Mouse (Mus musculus): ENCODE measurements at regions not wholly inside any gene's neighbourhood (a gene's known extent, or its start where the extent isn't known, plus 50 kb on each side); places are given as distances from the start of the nearest gene placed in this dataset.
"Not testable (repeated sequence)": the region's sequence is repeated elsewhere in the genome, so short reads cannot be mapped to it uniquely, and the experiment has no call there.

DNA sequence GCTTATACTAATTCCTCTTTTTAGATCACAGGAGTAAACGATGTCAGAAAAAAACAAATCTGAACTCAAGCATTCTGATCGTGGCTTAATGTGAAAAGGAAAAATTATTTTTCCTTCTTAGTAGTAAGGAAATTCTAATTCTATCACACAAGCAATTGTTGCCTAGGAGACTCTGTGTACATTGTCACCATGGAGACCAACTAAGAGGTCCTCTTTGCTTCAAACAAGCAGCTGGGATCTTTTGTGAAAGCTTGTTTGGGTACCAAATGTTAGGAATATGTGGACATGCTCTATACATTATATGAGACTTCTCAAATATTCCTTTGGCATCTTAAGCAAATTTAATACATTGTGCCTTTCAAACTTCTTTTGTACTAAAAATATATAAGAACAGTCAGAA is 345.9 kb upstream of the Atp10a start:
- ATAC-seq: no peak

DNA sequence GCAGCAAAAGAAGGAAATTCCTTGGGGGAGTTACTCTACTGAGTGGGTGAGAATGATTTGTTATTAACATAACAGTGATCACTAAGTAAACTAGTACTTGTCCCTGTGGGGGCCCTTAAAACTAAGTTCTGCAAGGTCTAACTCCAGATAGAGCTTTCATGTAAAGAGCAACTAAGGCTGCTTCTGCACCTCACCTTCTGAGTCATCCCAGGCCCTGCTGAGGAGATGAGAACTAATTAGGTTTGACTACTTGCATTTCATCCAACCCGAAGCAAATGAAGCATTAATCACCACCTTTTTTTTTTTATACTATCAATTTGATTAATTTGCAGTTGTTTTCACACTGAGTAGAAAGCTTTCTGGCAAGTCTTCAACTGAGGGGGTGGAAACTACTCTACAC is 333.6 kb upstream of the Atp10a start:
- no peak for ATAC-seq

DNA sequence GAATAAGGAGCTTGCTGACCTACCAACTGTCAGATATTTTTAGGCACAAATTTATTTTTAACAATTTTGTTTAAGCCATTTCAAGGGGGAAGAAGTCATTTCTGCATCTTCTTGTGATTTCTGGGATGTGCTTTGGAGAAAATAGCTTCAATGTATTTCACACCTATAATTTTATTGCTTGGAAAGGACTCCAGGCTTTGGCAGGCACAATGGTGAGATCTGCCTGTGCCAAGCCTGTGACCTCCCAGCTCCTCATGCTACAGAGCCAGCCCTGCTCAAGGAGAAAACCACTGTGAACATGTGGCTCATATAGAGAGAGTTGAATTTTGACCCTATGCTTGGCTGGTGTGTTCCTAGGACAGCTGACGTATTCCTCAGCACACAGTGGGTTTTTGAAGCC is 288.6 kb upstream of the Atp10a start:
- no peak for ATAC-seq

DNA sequence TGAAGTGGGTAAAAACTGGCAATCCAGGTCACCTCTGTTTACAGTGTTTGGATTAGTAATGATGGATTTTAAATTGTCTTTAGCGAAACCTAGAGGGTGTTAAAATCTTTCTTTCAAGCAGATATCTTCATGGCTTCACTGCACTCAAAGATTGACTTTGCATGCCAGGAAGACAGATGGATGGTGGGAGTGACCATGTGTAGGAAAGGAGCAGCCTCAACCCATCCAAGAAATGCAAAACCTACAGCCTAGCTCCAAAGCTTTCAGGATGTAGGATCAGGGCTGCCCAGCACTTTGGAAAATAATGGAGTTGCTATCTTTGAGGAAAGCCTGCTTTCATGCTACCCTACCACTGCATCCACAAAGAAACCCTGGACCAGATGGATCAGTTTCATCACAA is 272.6 kb upstream of the Atp10a start:
- no peak for ATAC-seq

DNA sequence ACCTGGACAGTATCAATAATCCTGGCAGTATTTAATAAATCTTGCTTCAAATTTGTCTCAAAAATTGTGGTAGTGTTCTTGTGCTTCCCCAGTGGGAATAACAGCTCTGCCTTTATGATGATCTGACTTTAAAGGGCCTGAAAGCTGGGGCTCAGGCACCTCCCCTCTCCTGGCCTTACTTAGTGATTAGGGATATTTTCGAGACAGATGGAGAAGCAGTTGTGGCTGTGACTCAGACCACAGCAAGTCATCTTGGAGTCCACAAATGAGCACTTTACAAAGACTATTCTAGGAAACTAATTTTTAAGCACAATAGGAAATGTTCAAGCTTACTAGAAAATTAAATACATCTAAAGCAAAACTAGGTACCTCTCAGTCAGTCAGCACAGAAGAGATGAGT is 267.6 kb upstream of the Atp10a start:
- ATAC-seq: no peak

DNA sequence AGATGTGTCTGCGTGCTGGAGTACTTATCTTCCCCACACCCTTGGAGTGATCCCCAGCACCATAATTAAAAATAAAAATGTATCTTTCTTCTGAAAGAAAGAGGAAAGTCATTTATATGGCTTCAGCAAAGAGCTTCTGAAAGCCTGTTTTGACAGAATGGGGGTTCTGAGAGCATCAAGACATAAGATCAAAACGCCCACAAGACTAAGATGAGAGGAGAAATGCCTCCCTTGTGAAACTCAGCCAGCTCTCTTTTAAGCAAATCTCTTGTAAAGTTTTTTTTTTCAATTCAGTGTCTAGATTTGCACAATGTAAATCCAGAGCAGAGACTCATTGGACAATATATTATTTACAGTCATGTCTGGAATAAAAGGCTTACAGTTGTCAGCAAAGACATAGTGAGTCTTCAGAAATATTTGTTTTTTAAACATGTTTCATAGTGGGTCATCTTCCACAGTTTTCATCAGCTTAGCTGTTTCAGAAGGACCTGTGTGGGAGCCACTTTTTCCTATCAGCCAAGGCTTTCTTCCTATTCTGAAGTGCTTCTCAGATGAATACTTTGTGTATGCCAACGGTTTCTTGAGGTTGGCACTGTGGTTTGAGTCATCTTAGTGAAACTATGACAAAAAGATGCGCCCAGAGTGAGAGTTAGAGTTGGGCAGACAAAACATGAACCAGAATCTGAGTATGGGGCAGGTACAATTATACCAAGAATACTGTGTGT is 263.4 kb upstream of the Atp10a start:
- ATAC-seq: peak; percentile 76

DNA sequence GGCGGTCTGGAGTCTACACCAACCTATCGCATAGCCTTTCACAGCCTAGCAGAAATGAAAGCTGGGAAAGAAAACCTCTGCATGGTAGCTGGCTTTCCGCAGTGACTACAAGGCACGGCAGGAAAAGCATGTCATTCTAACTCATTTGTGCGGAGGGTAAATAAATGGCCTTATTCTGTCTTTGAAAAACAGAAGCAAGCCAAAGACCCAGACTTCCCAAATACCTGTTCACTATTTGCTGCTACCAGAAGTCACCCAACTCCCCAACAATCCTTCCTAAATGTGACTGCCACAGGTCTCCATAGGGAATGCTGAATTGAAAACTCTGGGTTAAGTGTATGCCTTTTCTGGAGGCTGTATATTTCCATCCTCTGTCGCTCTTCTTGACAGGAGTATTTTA is 258.0 kb upstream of the Atp10a start:
- no peak for ATAC-seq

DNA sequence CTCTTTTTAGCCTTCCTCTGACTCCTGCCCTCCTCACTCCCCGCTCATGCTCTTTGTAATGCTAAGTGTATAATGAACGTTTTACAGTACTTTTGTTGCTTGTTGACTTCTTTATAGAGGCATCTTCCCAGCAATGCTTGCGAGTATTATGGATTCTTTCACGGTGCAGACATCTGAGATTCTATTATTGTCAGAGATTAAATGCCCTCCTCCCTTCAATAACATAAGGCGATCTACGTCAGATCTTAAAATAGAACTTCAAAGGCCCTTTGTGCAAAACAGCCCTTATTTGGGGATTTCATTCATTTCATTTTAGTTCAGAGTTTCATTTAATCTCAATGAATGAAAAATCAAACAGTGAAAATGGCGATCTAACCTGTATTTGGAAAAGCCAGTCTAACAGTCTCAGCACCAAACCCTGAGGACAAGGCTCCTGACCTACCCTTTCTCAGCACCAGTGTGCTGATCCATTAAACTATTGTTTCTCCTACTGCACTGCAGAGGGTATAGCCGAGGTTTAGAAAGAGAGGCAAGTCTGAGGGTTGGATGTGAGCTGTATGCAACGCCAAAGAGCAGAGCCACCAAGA is 257.3 kb upstream of the Atp10a start:
- ATAC-seq: peak; percentile 53

DNA sequence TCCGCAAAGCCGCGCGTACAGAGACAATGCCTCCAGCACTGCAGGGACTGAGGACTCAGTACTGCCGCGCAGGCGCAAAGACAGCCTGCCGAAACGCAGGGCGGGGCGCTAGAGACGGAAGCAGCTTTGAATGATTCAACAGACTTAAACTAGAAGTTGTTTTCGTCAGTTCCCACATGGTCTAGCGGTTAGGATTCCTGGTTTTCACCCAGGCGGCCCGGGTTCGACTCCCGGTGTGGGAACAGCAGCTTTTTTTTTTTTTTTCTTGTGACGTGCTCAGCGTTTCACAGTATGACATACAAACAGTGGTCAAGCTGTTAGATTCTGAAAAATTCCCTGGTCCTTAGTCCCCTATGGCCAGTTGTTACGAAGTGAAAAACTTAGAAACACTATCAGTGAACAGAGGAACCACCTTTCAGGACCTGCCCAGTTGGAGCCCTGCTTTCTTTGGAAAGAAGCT is 256.8 kb upstream of the Atp10a start:
- peak; percentile 86 for ATAC-seq

DNA sequence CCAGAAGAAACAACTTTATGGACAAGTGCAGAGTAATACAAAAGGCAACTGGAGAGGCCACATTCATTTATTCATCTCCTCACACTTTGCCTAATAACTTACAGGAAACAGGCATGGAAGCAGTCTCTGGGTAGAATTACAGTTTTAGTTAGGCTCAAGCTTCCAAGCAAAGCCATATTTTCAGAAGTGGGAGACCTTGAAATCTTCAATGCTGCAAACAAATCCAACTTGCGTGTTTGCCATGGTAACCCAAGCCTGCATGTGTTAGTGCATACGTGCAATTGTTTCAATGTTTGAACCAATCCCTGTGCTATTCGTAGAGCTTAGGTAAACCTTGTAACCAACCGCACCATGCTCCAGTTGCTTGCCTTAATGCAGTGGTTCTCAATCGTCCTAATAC is 256.3 kb upstream of the Atp10a start:
- peak; percentile 20 for ATAC-seq

DNA sequence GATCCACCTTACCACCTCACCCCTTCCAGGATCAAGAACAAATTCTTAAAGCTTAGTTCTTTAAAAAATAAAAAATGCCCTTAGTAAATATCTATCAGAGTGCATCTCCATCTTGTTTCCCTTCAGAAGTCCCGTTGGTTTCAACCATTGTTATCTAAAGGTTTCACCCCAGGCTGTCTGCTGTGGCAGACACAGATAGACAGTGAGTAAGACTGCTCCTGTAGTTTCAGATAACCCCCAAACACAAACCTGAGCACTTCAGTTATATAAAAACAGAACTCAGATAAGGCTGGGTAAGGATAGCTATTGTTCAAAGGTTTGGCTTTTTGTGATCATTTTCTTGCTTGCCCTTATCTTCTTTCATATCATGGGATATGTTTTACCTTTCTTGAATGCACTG is 255.4 kb upstream of the Atp10a start:
- ATAC-seq: no peak

DNA sequence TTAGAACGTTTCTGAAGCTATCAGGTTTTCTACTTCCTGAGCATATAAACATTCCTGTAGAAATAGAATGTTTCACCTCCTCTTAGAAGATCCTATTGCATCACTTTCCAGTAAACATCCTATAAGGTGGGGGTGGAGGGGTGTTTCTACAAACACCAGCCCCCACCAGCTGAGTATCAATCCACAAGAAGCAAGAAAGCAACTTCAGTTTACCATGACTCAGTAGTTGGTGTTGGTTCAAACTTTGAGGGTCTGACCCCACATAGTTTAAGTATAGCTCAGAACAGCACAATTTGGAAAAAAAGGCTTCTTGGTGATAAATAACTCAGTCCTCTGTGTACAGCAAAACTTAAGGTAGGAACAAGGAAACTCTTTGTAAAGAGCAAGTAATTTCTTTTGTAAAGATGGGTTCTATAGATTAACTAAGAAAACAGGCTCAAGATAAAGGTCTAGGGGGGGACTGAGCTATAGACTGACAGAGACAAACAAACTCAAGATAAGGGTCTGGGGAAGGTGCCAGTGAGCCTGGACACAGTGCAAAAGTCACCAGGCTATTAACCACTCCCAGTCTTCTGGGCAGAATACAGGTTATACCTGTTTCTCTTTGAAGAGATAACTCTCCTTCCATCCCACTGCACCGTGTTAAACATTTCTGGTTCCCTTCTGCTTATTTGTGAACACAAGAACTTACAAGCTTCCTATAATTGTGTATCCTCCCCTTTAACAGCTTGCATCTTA is 218.9 kb upstream of the Atp10a start:
- no peak for ATAC-seq

DNA sequence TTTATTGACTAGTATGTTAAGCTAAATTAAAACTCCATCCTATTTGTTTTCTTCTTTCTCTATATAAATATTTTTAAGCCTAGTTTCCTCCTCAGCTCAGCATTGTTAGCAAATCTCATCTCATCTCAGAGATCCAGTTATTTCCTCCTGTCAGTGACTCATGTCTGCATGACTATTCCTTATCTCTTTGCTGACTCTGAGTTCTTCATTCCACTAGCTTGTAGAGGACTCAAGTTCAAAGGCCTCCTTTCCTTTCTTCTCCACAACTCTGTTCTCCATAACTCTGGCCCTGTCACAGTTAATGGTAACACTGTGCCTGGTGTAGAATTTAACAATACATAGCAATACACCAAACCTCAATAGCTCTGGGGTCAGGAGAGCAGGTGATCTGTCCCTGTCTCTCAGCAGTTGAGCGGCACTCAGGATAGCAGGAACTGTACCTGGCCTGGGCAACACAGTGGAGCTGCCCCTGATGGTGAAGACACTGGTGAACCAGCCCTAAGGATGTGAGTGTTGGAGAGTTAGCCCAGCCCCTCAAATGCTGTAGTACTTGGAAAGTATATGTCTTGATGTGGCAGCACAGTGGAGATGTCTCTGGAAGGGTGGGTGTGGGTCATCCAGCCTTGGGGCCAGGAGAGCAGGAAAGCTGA is 213.3 kb upstream of the Atp10a start:
- ATAC-seq: no peak

DNA sequence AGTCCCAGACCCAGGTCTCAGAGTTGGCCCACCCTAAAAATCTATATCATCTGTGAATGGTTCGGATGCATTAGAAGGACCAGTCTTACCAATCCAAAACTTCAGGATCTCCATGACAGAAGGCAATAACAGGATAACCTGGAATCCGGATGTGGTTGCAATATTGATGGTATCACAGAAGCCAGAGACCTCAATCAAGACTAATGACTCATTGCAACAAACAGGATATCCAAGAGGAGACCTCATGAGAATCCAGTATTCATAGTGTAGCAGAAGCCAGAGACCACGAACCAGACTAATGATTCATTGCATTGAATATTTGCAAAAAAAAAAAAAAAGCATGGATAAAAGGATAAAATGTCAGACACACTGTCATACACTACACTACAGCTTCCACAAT is 212.7 kb upstream of the Atp10a start:
- ATAC-seq: no peak

DNA sequence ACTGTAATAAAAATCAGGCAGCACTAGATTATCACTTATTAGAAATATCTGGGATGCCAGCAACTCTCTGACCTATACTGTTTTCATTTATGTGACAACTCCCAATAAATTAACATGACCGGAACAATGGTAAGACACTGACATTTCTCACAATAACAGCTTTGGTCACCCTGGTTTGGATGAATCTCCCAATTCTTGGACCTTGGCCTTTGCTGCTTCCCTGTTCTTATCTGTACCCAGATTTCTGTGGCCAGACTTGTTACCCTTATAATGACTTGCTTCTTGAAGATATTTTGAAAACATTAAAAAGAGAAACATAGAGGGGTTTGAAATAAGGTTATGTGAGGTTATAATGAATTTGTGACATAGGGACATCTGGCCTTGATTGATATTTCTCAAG is 210.2 kb upstream of the Atp10a start:
- ATAC-seq: no peak

DNA sequence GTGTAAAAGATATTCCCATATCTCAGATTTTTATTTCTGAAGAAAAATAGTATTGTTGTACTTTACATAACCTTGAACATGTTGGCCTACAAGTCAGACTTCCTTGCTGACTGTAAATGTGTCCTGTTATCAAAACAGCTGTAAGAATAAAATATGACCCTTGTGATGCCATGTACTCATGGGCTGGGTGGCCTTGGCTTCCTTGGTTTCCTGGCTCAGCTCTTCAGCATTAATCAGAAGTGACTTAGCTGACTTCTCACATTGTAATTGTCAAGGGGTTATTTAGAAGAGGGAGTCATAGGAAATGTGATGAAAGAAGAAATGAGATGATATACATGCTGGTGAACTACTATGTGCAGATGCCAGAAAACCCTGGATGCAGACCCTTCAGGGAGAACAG is 209.7 kb upstream of the Atp10a start:
- ATAC-seq: no peak

DNA sequence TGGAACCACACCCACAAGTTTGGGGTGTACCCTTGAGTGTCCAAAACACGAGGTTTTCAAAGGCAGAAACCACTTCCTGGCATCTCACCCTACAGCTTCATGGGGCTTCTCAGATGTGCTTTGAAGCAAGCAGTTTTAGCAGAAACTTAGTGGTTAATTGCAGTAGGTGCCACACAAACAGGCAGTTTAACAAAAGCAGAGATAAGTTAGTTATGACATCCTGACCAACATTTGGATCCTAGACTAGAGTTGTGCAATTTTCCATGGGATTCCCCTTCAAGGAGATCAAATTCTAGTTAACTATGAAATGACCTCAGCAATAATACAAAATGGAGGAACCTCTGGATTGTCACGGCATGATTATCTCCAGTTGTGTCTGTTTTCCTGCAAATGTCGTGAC is 207.2 kb upstream of the Atp10a start:
- peak; percentile 85 for ATAC-seq

DNA sequence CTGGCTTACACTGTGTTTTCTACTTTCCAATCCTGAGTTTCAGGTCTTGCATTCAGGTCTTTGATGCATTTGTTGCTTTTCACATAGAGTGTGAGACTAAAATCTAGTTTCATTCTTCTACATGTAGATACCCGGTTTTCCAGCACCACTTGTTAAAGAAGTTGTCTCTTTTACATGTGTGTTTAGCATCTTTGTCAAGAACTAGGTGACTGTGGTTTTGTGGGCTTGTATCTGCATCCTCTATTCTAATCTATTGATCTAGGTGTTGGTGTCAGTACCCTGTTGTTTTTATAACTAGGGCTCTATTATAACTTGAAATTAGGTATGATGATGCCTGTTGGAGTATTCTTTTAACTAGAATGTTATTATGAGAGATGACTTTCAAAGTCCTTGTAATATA is 204.0 kb upstream of the Atp10a start:
- ATAC-seq: peak; percentile 57

DNA sequence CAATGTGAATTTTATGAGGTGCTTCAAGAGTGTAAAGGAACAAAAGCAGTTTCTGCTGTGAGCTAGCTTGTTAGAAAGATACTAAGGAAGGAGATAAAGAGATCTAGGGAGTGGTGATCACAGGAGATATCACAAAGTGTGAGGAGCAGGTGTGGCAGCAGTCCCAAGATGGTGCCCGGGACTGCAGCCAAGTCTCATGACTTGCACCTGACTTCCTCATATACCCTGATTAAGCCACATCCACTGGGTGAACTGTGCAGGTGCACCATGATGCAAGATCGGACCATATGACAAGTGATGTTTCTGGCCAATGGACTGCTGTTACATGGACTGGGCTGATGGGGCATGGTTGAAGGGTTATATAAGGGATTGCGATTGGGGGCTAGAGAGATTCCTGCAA is 197.8 kb upstream of the Atp10a start:
- ATAC-seq: not testable (repeated sequence)

DNA sequence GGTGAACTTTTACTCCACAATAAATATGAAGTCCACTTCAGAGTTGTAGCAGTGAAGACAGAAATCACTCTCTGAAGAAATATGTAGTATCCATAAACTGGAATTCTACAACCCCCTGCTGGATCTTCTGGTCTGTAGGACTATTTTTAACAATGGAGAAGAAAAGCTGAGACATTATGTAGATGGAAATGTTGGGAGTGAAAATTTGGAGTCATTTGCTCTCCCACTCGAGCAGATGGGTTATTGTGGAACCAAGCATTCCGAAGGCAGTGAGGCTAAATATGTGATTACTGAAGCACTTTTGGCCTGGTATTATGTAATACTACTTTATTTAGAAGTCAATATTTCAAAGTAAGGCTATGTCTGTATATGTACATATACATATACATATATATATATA is 195.0 kb upstream of the Atp10a start:
- no peak for ATAC-seq

DNA sequence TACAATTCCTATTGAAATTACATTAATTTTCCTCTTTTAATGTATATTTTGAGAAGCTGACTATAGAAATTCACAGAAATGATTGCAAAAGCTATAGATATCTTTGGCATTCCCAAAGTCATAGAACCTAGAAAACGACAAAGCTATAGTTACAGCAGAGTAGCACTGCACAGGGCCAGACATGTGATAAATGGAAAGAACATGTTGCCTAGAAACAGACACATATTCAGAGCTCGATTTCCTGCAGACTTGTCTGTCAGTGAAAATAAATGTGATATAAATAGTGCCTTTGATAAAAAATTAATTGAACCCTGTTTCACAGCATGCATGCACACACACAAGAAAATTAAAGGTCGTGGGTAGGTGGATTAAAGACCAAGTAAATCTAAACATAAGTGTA is 182.8 kb upstream of the Atp10a start:
- ATAC-seq: no peak

DNA sequence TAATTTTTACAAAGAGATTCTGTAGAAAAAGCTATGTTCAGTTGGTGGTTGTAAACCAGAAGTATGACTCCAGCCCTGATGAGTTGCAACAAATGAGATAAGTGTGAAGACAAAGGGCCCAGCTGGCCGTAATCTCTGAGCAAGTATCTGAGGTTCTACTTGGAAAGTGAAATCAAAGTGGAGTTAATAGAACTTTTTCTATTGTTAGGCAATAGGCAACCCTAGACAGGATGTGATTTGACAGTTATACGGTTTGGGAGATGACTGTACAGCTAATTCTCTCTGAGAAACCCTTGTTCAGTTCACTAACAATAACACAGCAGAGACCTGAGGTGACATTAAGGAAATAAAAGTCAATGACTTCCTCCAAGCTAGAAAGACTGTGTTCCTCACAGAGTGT is 180.8 kb upstream of the Atp10a start:
- peak; percentile 90 for ATAC-seq

DNA sequence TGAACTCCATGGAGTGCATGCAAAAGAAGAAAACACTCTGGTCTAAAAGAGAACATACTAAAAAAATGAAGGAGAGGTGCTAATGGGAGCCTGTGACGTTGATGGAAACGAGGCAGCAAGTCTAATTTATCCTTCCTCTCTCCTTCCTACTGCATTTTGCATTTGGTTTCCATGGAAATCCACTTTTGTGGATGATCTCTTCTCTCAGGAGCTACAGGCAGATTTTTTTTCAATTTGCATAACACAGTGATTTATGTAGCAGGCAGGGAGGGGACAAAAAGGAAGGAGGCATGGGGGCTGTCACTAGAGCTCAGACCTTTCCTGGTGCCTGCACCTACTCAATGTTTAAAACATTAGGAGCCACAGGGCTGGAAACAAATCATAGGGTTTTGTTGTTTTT is 167.7 kb upstream of the Atp10a start:
- ATAC-seq: no peak

Data from CD4-positive, CD25-positive, alpha-beta regulatory T cell, adult 4 months (primary cell).